Mouse (Mus musculus): ENCODE results near the gene Syn3. TPM values are rescaled to one million over a fixed set of nuclear protein-coding genes. Genes with fewer than 3 reads are reported as not detected.

The Syn3 gene
- polyA plus RNA-seq, 1 experiment: 7.5 TPM

- TF ChIP-seq POLR2A (IDR thresholded peaks at IDR 0.05; ENCODE audit: extremely low read depth, insufficient read depth, low read length) (no peak), CTCF (IDR thresholded peaks at IDR 0.05; ENCODE audit: extremely low read depth, insufficient read depth, low read length) (no peak)
- Histone ChIP-seq H3K4me3 (ENCODE audit: insufficient read depth, low read length) (peak overlapping the region; percentile 72), H3K27ac (ENCODE audit: insufficient read depth, low read length) (peak overlapping the region; percentile 82)
Observed at GRCm38 (mm10) chr10:86301593-86302317, 196.9 kb downstream of the Syn3 start.

GRCm38 (mm10) chr10:86301117-86301490, 197.6 kb downstream of the Syn3 start:
- Histone ChIP-seq H3K27ac (ENCODE audit: insufficient read depth, low read length) (peak overlapping the region; percentile 82), H3K4me3 (ENCODE audit: insufficient read depth, low read length) (peak overlapping the region; percentile 72), H3K4me1 (ENCODE audit: control insufficient read depth, insufficient read depth, low read length) (peaks cover 1% of the 10 kb centered on the region; the same call in 1 of the 2 replicates)
- TF ChIP-seq CTCF (IDR thresholded peaks at IDR 0.05; ENCODE audit: extremely low read depth, insufficient read depth, low read length) (no peak), POLR2A (IDR thresholded peaks at IDR 0.05; ENCODE audit: extremely low read depth, insufficient read depth, low read length) (no peak)

More at GRCm38 (mm10) chr10:86301593-86302317, 196.9 kb downstream of the Syn3 start:
- H3K4me1 ChIP-seq (ENCODE audit: control insufficient read depth, insufficient read depth, low read length): peaks cover 1% of the 10 kb centered on the region; the same call in 1 of the 2 replicates

- peak within 1 kb of the TSS; percentile 23 for H3K27ac ChIP-seq (ENCODE audit: insufficient read depth, low read length)
- TF ChIP-seq POLR2A (IDR thresholded peaks at IDR 0.05; ENCODE audit: extremely low read depth, insufficient read depth, low read length) (peak; percentile 87), CTCF (IDR thresholded peaks at IDR 0.05; ENCODE audit: extremely low read depth, insufficient read depth, low read length) (no peak)
Observed at GRCm38 (mm10) chr10:86300293-86301116, 198.2 kb downstream of the Syn3 start, which contains the start of gene Timp3. Timp3 (plus strand) TSS chr10:86300372.

GRCm38 (mm10) chr10:86299795-86300194, 198.9 kb downstream of the Syn3 start:
- Histone ChIP-seq H3K27ac (ENCODE audit: insufficient read depth, low read length) (no peak overlapping the region), H3K4me3 (ENCODE audit: insufficient read depth, low read length) (peak overlapping the region; percentile 72; the same call in 1 of the 2 replicates), H3K4me1 (ENCODE audit: control insufficient read depth, insufficient read depth, low read length) (peaks cover 1% of the 10 kb centered on the region; the same call in 1 of the 2 replicates)
- TF ChIP-seq POLR2A (IDR thresholded peaks at IDR 0.05; ENCODE audit: extremely low read depth, insufficient read depth, low read length) (no peak), CTCF (IDR thresholded peaks at IDR 0.05; ENCODE audit: extremely low read depth, insufficient read depth, low read length) (no peak)

More at GRCm38 (mm10) chr10:86300293-86301116, 198.2 kb downstream of the Syn3 start, which contains the start of gene Timp3:
- Histone ChIP-seq H3K4me1 (ENCODE audit: control insufficient read depth, insufficient read depth, low read length) (peaks cover 1% of the 10 kb centered on the region; the same call in 1 of the 2 replicates), H3K4me3 (ENCODE audit: insufficient read depth, low read length) (peak within 1 kb of the TSS; percentile 72)

- no peak overlapping the region for H3K27ac ChIP-seq (ENCODE audit: insufficient read depth, low read length)
- H3K4me1 ChIP-seq (ENCODE audit: control insufficient read depth, insufficient read depth, low read length): peaks cover 1% of the 10 kb centered on the region; the same call in 1 of the 2 replicates
- TF ChIP-seq POLR2A (IDR thresholded peaks at IDR 0.05; ENCODE audit: extremely low read depth, insufficient read depth, low read length) (no peak), CTCF (IDR thresholded peaks at IDR 0.05; ENCODE audit: extremely low read depth, insufficient read depth, low read length) (no peak)
- no peak overlapping the region for H3K4me3 ChIP-seq (ENCODE audit: insufficient read depth, low read length)
Observed at GRCm38 (mm10) chr10:86298326-86298725, 200.4 kb downstream of the Syn3 start.

GRCm38 (mm10) chr10:86297307-86297706, 201.4 kb downstream of the Syn3 start:
- Histone ChIP-seq H3K27ac (ENCODE audit: insufficient read depth, low read length) (no peak overlapping the region), H3K4me1 (ENCODE audit: control insufficient read depth, insufficient read depth, low read length) (no peaks in the 10 kb centered on the region; the same call in 1 of the 2 replicates), H3K4me3 (ENCODE audit: insufficient read depth, low read length) (no peak overlapping the region)
- TF ChIP-seq POLR2A (IDR thresholded peaks at IDR 0.05; ENCODE audit: extremely low read depth, insufficient read depth, low read length) (no peak), CTCF (IDR thresholded peaks at IDR 0.05; ENCODE audit: extremely low read depth, insufficient read depth, low read length) (no peak)

- Histone ChIP-seq H3K4me1 (ENCODE audit: control insufficient read depth, insufficient read depth, low read length) (no peaks in the 10 kb centered on the region), H3K4me3 (ENCODE audit: insufficient read depth, low read length) (no peak overlapping the region), H3K27ac (ENCODE audit: insufficient read depth, low read length) (no peak overlapping the region)
- TF ChIP-seq POLR2A (IDR thresholded peaks at IDR 0.05; ENCODE audit: extremely low read depth, insufficient read depth, low read length) (no peak), CTCF (IDR thresholded peaks at IDR 0.05; ENCODE audit: extremely low read depth, insufficient read depth, low read length) (peak; percentile 94)
Observed at GRCm38 (mm10) chr10:86296111-86296510, 202.6 kb downstream of the Syn3 start.

GRCm38 (mm10) chr10:86295454-86296098, 203.1 kb downstream of the Syn3 start:
- Histone ChIP-seq H3K4me1 (ENCODE audit: control insufficient read depth, insufficient read depth, low read length) (no peaks in the 10 kb centered on the region), H3K4me3 (ENCODE audit: insufficient read depth, low read length) (no peak overlapping the region)
- no peak for TF ChIP-seq POLR2A (IDR thresholded peaks at IDR 0.05; ENCODE audit: extremely low read depth, insufficient read depth, low read length)
- no peak for TF ChIP-seq CTCF (IDR thresholded peaks at IDR 0.05; ENCODE audit: extremely low read depth, insufficient read depth, low read length)

More at GRCm38 (mm10) chr10:86295454-86296098, 203.1 kb downstream of the Syn3 start:
- no peak overlapping the region for H3K27ac ChIP-seq (ENCODE audit: insufficient read depth, low read length)

Data from cortical plate, adult 2 months (tissue).